Mouse (Mus musculus): ENCODE results near the gene Gm5426.
A peak's percentile ranks its signal among the peaks of the same experiment; 100 is the strongest.
"Not testable (repeated sequence)": the region's sequence is repeated elsewhere in the genome, so short reads cannot be mapped to it uniquely, and the experiment has no call there.

Gene Gm5426

GRCm38 (mm10) chr10:96136451-96136850 is at the start of gene Gm5426:
Gene Gm5426, plus strand, starts transcription at chr10:96136603.
- not testable (repeated sequence) for DNase-seq (ENCODE audit: low spot score)

- no peak for DNase-seq (ENCODE audit: low spot score)
Observed at GRCm38 (mm10) chr10:96089744-96090143, 46.7 kb upstream of the Gm5426 start.

- no peak for DNase-seq (ENCODE audit: low spot score)
Observed at GRCm38 (mm10) chr10:96090388-96090787, 46.0 kb upstream of the Gm5426 start.

DNA sequence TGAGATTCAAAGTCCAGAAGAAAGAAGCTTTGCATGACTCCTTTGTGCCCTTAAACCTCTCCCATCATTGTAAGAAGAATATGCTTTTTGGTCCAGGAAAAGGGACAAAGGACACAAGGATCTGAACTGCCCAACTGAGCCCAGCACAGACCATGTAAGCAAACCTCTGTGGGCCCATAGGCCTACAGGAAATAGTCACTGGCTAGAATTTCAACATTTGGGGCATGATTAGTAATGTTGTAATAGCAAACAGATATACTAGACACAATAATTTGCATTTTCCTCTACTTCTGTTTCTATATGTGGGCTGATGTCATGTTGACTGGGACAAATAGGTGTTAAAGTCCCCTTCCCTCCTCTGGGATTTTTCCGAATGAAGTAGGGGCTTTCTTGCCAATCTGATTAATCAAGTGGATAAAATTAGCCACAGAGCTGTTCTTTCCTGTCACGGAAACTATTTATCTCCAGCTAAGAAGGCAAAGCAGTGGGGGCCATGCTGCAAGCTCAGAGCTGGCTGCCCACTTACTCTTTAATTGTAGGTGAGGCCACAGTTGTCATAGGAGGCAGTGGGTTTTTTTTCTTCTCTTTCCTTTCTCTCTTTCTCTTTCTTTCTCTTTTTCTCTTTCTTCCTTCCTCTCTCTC is 42.4 kb upstream of the Gm5426 start:
- DNase-seq (ENCODE audit: low spot score), result no peak

GRCm38 (mm10) chr10:96094559-96094958 is 41.8 kb upstream of the Gm5426 start:
- no peak for DNase-seq (ENCODE audit: low spot score)

- DNase-seq (ENCODE audit: low spot score), result no peak
Observed at GRCm38 (mm10) chr10:96096730-96097129, 39.7 kb upstream of the Gm5426 start.

GRCm38 (mm10) chr10:96101035-96101434 is 35.4 kb upstream of the Gm5426 start:
- DNase-seq (ENCODE audit: low spot score), result no peak

DNA sequence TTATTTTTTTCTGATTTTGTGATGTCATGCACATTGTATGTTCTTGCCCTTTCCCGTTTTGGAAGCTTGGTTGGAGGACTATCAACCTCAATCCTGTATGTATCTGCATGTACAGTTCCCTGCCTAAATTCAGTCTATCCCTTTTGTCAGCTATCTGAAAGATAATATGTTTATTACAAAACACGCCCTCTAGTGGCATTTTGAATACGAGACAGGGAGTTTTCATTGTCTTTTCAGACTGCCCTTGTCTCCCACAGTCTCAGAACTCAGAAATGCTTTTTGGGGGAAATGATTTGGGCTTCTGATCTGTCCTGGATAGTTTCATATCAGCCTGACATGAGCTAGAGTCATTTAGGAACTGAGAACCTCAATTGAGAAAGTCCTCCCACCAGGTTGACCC is 32.2 kb upstream of the Gm5426 start:
- no peak for DNase-seq (ENCODE audit: low spot score)

GRCm38 (mm10) chr10:96104624-96105023 is 31.8 kb upstream of the Gm5426 start:
- DNase-seq (ENCODE audit: low spot score), result no peak

DNA sequence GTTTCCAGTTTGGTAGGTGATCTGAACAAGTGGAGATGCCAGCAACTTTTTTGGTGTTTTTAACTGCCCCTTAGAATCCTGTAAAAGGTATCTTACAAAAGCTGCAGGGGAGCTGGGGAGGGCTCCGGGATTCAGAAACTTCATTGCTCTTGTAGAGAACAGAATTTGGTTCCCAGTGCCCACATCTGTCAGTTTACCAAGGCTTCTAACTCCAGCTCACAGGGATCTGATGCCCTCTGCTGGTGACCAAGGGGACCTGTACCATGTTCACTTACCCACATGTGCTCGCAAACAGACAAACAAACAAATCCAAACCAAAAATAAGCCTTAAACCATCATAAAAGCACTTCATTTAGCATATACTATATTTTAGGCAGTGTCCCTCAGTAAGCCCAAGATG is 31.3 kb upstream of the Gm5426 start:
- DNase-seq (ENCODE audit: low spot score), result no peak

DNA sequence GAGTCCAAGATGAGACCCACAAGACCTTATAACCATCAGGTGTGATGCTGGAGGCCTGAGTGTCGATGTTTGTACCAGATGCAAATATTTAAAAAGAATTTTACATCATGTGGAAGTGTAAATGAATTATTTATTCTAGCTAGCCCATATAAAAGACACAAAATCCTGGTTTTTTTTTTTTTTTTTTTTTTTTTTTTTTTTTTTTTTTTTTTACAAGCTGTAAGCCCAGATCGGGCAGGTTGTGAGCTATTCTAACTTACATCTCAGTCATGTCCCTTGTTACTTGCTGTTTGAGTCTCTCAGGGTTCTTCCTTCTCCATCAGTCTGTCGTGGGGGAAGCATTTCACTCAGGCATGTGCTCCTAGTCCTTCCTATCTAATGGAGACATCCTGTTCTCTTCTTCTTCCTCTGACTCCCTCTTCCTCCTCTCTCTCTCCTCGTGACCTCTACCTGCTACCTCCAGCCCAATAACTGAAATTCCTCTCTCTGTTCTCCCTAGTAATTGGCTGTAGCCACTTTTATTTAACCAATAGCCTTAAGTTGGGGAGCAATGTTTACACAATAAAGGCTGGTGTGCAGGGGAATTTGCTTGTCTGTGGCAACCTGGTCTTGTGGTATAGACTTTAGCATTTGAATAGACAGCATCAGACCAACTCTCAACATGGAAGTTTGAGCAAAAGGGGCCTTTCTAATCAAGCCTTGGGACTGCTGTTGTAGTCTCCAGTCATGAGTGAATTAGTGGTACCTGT is 29.3 kb upstream of the Gm5426 start:
- DNase-seq (ENCODE audit: low spot score), result no peak

DNA sequence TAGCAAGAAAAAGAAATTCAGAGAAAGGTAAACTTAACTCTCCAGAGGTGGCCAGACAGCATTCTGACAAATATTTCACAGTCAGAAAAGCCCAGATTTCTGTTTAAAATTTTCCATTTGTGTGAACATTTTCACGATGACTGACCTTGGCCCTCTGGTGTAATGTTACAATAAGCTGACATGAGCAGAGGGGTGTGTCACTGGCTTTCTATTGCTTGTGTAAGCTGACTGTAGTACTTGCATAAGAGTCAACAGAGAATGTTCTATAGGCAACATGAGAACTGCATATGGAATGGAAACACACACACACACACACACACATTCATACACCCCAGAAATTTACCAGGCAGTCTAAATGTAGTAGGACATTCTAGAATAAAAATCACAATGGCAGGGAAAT is 28.6 kb upstream of the Gm5426 start:
- DNase-seq (ENCODE audit: low spot score), result no peak

- no peak for DNase-seq (ENCODE audit: low spot score)
Observed at GRCm38 (mm10) chr10:96115325-96115724, 21.1 kb upstream of the Gm5426 start.

DNA sequence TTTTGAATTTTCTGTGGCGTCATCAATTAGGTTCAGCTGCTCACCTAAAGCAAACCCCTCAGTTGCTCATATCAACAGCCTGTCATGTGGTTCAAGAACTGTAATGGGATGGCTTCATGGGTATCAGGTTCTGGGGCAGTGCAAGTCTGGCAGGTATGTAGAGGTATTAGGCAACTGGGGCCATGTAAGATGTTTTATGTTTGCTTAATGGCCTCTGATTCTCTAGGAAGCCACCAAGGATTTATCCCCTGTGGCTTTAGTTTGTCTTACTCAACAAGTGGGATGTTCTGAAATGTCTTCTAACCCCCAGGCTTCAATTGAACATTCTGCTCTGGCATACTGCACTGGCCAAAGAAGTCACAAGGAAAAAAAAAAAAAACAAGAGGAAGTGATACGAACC is 15.6 kb upstream of the Gm5426 start:
- DNase-seq (ENCODE audit: low spot score), result no peak

- DNase-seq (ENCODE audit: low spot score), result no peak
Observed at GRCm38 (mm10) chr10:96121249-96122010, 15.0 kb upstream of the Gm5426 start.

DNA sequence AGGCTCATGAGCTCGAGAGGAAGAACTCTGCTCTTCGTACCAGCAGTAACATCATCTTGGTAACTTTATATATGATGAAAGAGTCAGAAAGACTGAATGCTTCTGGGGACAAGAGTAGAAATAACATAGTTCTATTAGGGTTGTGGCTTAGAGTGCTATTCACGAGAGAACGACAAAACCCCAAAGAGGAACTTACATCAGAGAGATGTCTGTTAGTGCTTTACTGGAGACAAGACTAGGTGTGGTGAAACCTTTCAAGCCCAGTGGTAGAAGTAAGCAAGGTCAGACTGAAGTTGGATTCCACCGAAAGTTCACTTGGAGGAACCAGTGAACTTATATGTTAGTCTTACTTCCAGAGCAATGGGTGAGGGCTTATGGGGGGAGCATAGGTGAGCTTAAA is 12.5 kb upstream of the Gm5426 start:
- no peak for DNase-seq (ENCODE audit: low spot score)

DNA sequence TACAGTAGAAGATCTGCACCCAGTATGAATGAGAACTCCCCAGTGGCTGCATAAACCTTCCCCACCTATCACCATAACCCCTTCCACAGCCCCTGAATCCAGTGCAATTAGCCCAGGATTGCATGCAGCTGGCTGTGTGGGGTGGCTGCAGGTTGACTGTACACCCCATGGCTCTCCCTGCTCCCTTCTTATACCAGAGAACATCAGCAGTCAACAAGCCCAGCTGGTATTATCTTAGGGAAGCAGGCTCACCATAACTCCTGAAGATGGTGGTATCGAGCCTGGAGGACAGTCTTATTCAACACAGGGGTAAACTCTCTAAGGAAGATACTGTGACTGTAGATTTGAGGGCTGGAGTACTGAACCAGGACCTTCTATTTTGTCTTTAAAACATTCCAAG is 12.1 kb upstream of the Gm5426 start:
- no peak for DNase-seq (ENCODE audit: low spot score)

- DNase-seq (ENCODE audit: low spot score), result peak; percentile 63
Observed at GRCm38 (mm10) chr10:96125771-96126454, 10.5 kb upstream of the Gm5426 start.

- DNase-seq (ENCODE audit: low spot score), result no peak
Observed at GRCm38 (mm10) chr10:96129213-96129612, 7.2 kb upstream of the Gm5426 start.

DNA sequence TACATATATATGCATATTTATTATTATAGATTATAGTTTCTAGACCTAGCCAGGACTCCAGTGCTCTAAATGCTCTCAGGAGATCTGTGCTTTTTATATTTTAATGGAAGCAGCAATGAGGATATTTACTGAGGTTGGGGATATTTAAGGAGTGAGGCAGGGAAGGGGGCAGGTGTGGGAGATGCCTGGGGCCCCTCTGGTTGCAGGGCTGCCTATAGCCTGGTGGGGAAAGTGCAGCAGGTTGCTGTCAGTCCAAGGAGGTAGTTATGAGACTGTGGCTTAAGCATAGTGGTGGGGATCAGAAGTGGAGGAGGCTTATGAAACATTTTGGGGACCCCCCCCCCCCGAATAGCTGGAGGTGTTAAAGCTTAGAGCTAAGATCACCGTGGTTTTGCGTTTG is 6.0 kb upstream of the Gm5426 start:
- DNase-seq (ENCODE audit: low spot score), result no peak

- DNase-seq (ENCODE audit: low spot score), result no peak
Observed at GRCm38 (mm10) chr10:96131112-96131511, 5.3 kb upstream of the Gm5426 start.

DNA sequence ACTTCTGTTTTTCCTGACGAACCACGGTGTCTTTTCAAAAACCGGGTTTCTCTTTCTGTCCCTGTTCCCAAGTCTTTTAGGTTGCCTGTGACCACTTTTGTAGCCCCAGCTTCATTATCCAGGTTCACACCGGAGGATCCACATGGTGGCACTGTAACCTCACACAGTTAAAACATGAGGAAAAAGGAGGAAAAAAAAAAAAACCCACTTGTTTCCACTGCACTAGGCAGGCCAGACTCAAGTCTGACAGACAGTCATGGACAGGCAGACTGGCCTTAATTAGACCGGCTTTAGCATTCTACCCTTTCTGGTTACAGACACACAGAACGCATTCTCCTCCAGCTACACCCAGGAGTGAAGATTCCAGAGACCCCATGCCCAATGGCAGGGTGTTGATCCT is 4.2 kb upstream of the Gm5426 start:
- DNase-seq (ENCODE audit: low spot score), result peak; percentile 51

DNA sequence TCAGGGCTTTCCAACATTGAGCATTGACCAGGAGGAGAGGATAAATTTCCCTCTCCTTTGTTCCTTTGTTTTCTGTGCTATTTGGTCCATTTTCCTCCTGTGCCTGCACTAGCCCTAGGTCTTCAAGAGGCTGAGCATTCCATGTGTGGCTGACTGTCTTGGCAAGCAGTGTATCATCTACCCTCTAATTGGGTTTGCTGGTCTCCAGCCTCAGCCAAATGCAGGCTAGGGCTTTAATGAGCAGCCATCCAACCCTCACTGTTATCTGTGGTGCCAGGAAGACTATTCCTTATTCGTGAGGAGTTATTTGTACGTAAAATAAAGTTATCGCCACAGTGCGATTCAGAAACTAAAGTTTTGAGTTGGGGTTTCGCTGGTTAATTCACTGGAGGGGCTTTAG is 2.2 kb downstream of the Gm5426 start:
- no peak for DNase-seq (ENCODE audit: low spot score)
